Mouse (Mus musculus) liver, postnatal 0 days (tissue): Measurements from ENCODE around the gene Fxr2. TPM values are rescaled to one million over a fixed set of nuclear protein-coding genes. Genes with fewer than 3 reads are reported as not detected.
A peak's percentile ranks its signal among the peaks of the same experiment; 100 is the strongest.

Experiments used
- ATAC-seq: fragments of 200-750 bp; cut with Nextera tagmentation; 2 replicates; pipeline ENCODE4 v1.8.0; 2017; ENCODE audit warnings: mild to moderate bottlenecking, moderate library complexity
- DNase-seq: peaks from one replicate; pipeline ENCODE4 v3.0.0-alpha.2; 2016
- H3K27ac ChIP-seq: fragments of 300-500 bp; sonication (generic); 2 replicates; pipeline ENCODE4 v1.5.1; 2014; ENCODE audit warnings: antibody characterized with exemption, moderate library complexity, mild to moderate bottlenecking, low read depth
- H3K27me3 ChIP-seq: fragments of 300-500 bp; sonication (generic); 2 replicates; pipeline ENCODE4 v1.6.1; 2014; ENCODE audit warnings: low read length, control low read depth, mixed read lengths; ENCODE audit not compliant: insufficient read depth
- H3K36me3 ChIP-seq: fragments of 300-500 bp; sonication (generic); replicated peaks from 2 replicates; pipeline ENCODE4 v1.6.1; 2014; ENCODE audit warnings: mild to moderate bottlenecking, control low read depth, low read length, moderate library complexity, mixed read lengths; ENCODE audit not compliant: insufficient read depth
- H3K4me1 ChIP-seq: fragments of 300-500 bp; sonication (generic); 2 replicates; pipeline ENCODE4 v1.6.1; 2014; ENCODE audit warnings: antibody characterized with exemption, mild to moderate bottlenecking, control low read depth; ENCODE audit not compliant: insufficient read depth
- H3K4me2 ChIP-seq: fragments of 300-500 bp; sonication (generic); 2 replicates; pipeline ENCODE4 v1.6.1; 2014; ENCODE audit warnings: low read depth, mild to moderate bottlenecking, low read length, moderate library complexity, mixed read lengths
- H3K4me3 ChIP-seq: fragments of 300-500 bp; sonication (generic); 2 replicates; pipeline ENCODE4 v1.5.1; 2014; ENCODE audit warnings: low read depth, low read length
- H3K9ac ChIP-seq: fragments of 300-500 bp; sonication (generic); replicated peaks from 2 replicates; pipeline ENCODE4 v1.6.1; 2014; ENCODE audit warnings: mild to moderate bottlenecking, moderate library complexity
- H3K9me3 ChIP-seq: fragments of 300-500 bp; sonication (generic); 2 replicates; pipeline ENCODE4 v1.6.1; 2016; ENCODE audit warnings: mild to moderate bottlenecking, control low read depth, low read length, mixed read lengths
- CTCF ChIP-seq: sonication (generic); IDR thresholded peaks from 2 replicates; pipeline ENCODE4 v1.5.1; 2016; ENCODE audit warnings: antibody characterized with exemption, low read depth
- EP300 ChIP-seq: IDR thresholded peaks from 2 replicates; pipeline ENCODE4 v1.6.1; 2016; ENCODE audit warnings: antibody characterized with exemption, low read depth, mild to moderate bottlenecking
- WGBS: fragments of 180-500 bp; shearing (Covaris S2); extraction: QIAGEN DNeasy Blood & Tissue Kit; methylation state at CpG from one replicate; pipeline ENCODE4 v1.1.7; 2014; ENCODE audit not compliant: insufficient replicate concordance; 5-methylcytosine and 5-hydroxymethylcytosine counted together
- polyA plus RNA-seq: library from polyadenylated mRNA; unstranded; fragments of >200 nt; fragmentation: Nextera tagmentation; extraction: Ambion mirVana; gene quantifications from 2 replicates; pipeline ENCODE4 v1.2.1, GENCODE M21; 2015

Fxr2 gene
- polyA plus RNA-seq, 1 experiment from 2014 or later, result 6.8 TPM

- Histone ChIP-seq H3K36me3 (no peaks in the 10 kb centered on the region), H3K4me2 (peak overlapping the region; percentile 48), H3K9ac (0 out of 2 replicates have a peak overlapping the region, but pooled peaks have one; percentile 34), H3K27me3 (peaks cover under 1% of the 10 kb centered on the region; the same call in 1 of the 2 replicates), H3K4me3 (no peak overlapping the region), H3K27ac (peak overlapping the region; percentile 52), H3K4me1 (peaks cover 38% of the 10 kb centered on the region), H3K9me3 (no peaks in the 10 kb centered on the region)
- 36% methylated on average over 6 of the region's 6 CpGs for WGBS
- DNase-seq (no peak), ATAC-seq (peak; percentile 18; the same call in 1 of the 2 replicates)
- TF ChIP-seq CTCF (no peak), EP300 (no peak)
Measured at GRCm38 (mm10) chr11:69600098-69600497, 32.7 kb upstream of the Fxr2 start.

DNA sequence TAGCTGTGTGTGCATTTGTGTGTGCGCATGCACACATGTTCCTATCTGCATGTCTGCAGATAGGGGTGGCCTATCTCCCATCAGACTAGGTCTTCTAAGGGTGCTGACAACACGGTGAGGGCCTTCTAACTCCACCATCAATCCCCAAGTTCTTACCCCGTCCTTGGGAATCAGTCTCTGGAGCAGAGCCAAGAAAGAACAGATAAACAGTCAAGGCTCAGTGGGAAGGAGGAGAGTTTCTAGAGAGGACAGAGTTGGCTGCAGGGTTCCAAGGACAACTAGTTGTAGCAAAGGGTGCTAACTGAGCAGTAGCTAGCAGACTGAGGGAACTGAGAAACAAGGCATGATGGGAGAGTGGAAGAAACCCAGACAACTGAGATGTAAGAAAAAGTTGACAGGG, 31.0 kb upstream of the Fxr2 start:
- WGBS, result 42% methylated on average over 3 of the region's 3 CpGs
- DNase-seq (no peak), ATAC-seq (no peak)
- Histone ChIP-seq H3K27ac (no peak overlapping the region; the same call in 1 of the 2 replicates), H3K4me2 (no peak overlapping the region), H3K27me3 (peaks cover 7% of the 10 kb centered on the region; the same call in 1 of the 2 replicates), H3K36me3 (no peaks in the 10 kb centered on the region), H3K9ac (0 out of 2 replicates have a peak overlapping the region, but pooled peaks have one; percentile 17), H3K4me3 (no peak overlapping the region), H3K4me1 (peaks cover 48% of the 10 kb centered on the region), H3K9me3 (no peaks in the 10 kb centered on the region)
- no peak for TF ChIP-seq CTCF
- no peak for TF ChIP-seq EP300

DNA sequence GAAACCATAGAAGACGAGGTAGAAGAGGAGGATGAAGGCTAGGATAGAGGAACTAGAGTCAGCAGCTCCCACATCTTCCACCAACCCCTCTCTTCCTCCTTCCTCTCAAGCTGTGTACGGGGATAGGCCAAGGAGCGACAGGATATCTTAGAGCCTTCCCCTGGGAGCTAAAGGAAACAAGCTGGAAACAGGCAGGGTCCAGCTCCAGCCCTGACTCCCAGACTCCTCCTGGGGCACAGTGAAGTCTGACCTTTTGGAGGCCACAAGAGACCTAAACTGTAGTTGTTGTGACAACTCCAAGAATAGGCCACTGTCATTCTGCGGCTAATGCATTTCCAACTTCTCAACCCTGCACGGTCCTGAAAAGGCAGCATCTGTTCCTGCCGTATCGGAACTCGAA, 29.3 kb upstream of the Fxr2 start:
- H3K4me3 ChIP-seq, result no peak overlapping the region
- DNase-seq, result peak; percentile 11
- TF ChIP-seq CTCF (no peak), EP300 (no peak)
- H3K4me1 ChIP-seq, result peaks cover 48% of the 10 kb centered on the region
- peak overlapping the region; percentile 100; the same call in 1 of the 2 replicates for H3K4me2 ChIP-seq
- no peak overlapping the region for H3K27ac ChIP-seq
- H3K9me3 ChIP-seq, result no peaks in the 10 kb centered on the region
- no peak overlapping the region for H3K9ac ChIP-seq
- H3K27me3 ChIP-seq, result peaks cover 7% of the 10 kb centered on the region; the same call in 1 of the 2 replicates
- ATAC-seq, result no peak
- no peaks in the 10 kb centered on the region for H3K36me3 ChIP-seq
- 73% methylated on average over 8 of the region's 8 CpGs for WGBS

DNA sequence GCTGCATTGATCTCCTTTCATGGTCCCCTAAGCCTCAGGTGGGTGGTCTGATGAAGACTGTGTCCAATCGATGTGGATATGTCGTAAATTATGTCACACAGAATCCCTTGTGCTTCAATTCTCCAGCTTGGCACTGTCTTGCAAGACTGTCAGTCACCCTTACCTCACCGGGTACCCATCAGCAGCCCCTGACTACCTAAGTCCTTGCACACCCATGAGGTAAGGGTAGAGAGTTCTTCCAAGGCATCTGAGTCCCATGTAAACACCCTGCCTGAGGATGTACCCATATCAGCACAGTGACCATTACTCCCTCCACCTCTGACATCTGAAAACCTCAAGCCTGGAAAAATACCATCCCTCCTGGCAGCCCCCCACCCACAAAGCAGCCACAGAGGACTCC, 28.4 kb upstream of the Fxr2 start:
- TF ChIP-seq EP300, result no peak
- no peak for TF ChIP-seq CTCF
- WGBS, result 55% methylated on average over 3 of the region's 3 CpGs
- Histone ChIP-seq H3K4me1 (peaks cover 45% of the 10 kb centered on the region), H3K9ac (peak overlapping the region; percentile 67), H3K4me3 (peak overlapping the region; percentile 59), H3K4me2 (peak overlapping the region; percentile 100), H3K27me3 (peaks cover 7% of the 10 kb centered on the region; the same call in 1 of the 2 replicates), H3K36me3 (no peaks in the 10 kb centered on the region), H3K9me3 (no peaks in the 10 kb centered on the region), H3K27ac (no peak overlapping the region; the same call in 1 of the 2 replicates)
- no peak for ATAC-seq
- DNase-seq, result peak; percentile 12

- Histone ChIP-seq H3K4me1 (peaks cover 40% of the 10 kb centered on the region), H3K4me2 (peak overlapping the region; percentile 100), H3K4me3 (peak overlapping the region; percentile 59), H3K36me3 (no peaks in the 10 kb centered on the region), H3K9me3 (no peaks in the 10 kb centered on the region), H3K27me3 (peaks cover 7% of the 10 kb centered on the region; the same call in 1 of the 2 replicates), H3K9ac (peak overlapping the region; percentile 67), H3K27ac (peak overlapping the region; percentile 76)
- TF ChIP-seq CTCF, result no peak
- peak; percentile 36 for DNase-seq
- ATAC-seq, result peak; percentile 18
- WGBS, result 1% methylated on average over 42 of the region's 73 CpGs
Measured at GRCm38 (mm10) chr11:69604795-69605664, 27.8 kb upstream of the Fxr2 start.

GRCm38 (mm10) chr11:69605726-69606490, 26.9 kb upstream of the Fxr2 start, which contains the start of gene Atp1b2:
Atp1b2 (minus strand) TSS chr11:69605942.
- peak; percentile 86 for DNase-seq
- Histone ChIP-seq H3K4me2 (peak within 1 kb of the TSS; percentile 100), H3K27me3 (peaks cover 7% of the 10 kb centered on the region; the same call in 1 of the 2 replicates), H3K9ac (peak within 1 kb of the TSS; percentile 67), H3K9me3 (no peaks in the 10 kb centered on the region), H3K27ac (peak within 1 kb of the TSS; percentile 76), H3K36me3 (no peaks in the 10 kb centered on the region), H3K4me3 (peak within 1 kb of the TSS; percentile 59), H3K4me1 (peaks cover 31% of the 10 kb centered on the region)
- ATAC-seq, result peak; percentile 89
- no peak for TF ChIP-seq CTCF
- TF ChIP-seq EP300, result peak; percentile 38
- WGBS, result 2% methylated on average over 32 of the region's 32 CpGs
